Mouse (Mus musculus) macrophage (primary cell): ENCODE measurements around the gene Hyal1. TPM values are rescaled to one million over a fixed set of nuclear protein-coding genes. Genes with fewer than 3 reads are reported as not detected.

Experiments used
- polyA plus RNA-seq: library from polyadenylated mRNA; stranded (reverse); fragments of 250-400 nt; gene quantifications from 3 replicates; pipeline ENCODE4 v1.2.4, GENCODE M21; 2018; ENCODE audit warnings: inconsistent platforms

Hyal1 gene
- polyA plus RNA-seq, 1 experiment from 2014 or later: 38.2 TPM

Other genes starting within 250 kb of the Hyal1 start
- 2.6 to 5.5 TPM (median 5.2 TPM) in 3 replicates for gene Hemk1, start 238.6 kb upstream of the Hyal1 start, polyA plus RNA-seq
- gene 6430571L13Rik, start 236.3 kb upstream of the Hyal1 start, polyA plus RNA-seq: not detected in 3 replicates
- gene Cacna2d2, start 177.3 kb upstream of the Hyal1 start, polyA plus RNA-seq: not detected in 3 replicates
- gene Tmem115, start 43.0 kb upstream of the Hyal1 start, polyA plus RNA-seq: 17.7 to 33.3 TPM (median 29.4 TPM) in 3 replicates
- 7.6 to 19.6 TPM (median 16.7 TPM) in 3 replicates for gene Cyb561d2, start 34.7 kb upstream of the Hyal1 start, polyA plus RNA-seq
- 9.4 to 15.1 TPM (median 10.0 TPM) in 3 replicates for gene Nprl2, start 34.7 kb upstream of the Hyal1 start, polyA plus RNA-seq
- gene Zmynd10, start 29.6 kb upstream of the Hyal1 start, polyA plus RNA-seq: not detected in 3 replicates
- gene Rassf1, start 25.4 kb upstream of the Hyal1 start, polyA plus RNA-seq: 23.0 to 34.3 TPM (median 33.0 TPM) in 3 replicates
- 30.9 to 32.2 TPM (median 30.9 TPM) in 3 replicates for gene Tusc2, start 13.7 kb upstream of the Hyal1 start, polyA plus RNA-seq
- gene Hyal2, start 9.0 kb upstream of the Hyal1 start, polyA plus RNA-seq: 17.0 to 33.6 TPM (median 19.7 TPM) in 3 replicates
- 25.1 to 39.9 TPM (median 29.7 TPM) in 3 replicates for gene Naa80, start 2.0 kb downstream of the Hyal1 start, polyA plus RNA-seq
- 0.38 to 0.51 TPM (median 0.43 TPM) in 3 replicates for gene Hyal3, start 3.9 kb downstream of the Hyal1 start, polyA plus RNA-seq
- 4.4 to 25.0 TPM (median 10.0 TPM) in 3 replicates for gene Ifrd2, start 10.7 kb downstream of the Hyal1 start, polyA plus RNA-seq
- not detected in 3 replicates for gene Sema3b, start 32.3 kb downstream of the Hyal1 start, polyA plus RNA-seq
- 624 to 802 TPM (median 682 TPM) in 3 replicates for gene Gnai2, start 58.4 kb downstream of the Hyal1 start, polyA plus RNA-seq
- gene Slc38a3, start 92.6 kb downstream of the Hyal1 start, polyA plus RNA-seq: not detected in 3 replicates
- not detected in 3 replicates for gene Gnat1, start 102.8 kb downstream of the Hyal1 start, polyA plus RNA-seq
- gene Sema3f, start 133.5 kb downstream of the Hyal1 start, polyA plus RNA-seq: 0.08 to 0.93 TPM in 2 of 3 replicates, not detected in the other
- 48.8 to 74.7 TPM (median 61.8 TPM) in 3 replicates for gene Rbm5, start 194.1 kb downstream of the Hyal1 start, polyA plus RNA-seq